Mouse (Mus musculus) embryonic facial prominence, embryonic 11.5 days (tissue): ENCODE data around the gene Ep300. TPM values are rescaled to one million over a fixed set of nuclear protein-coding genes. Genes with fewer than 3 reads are reported as not detected.
A peak's percentile ranks its signal among the peaks of the same experiment; 100 is the strongest.

Source experiments
- ATAC-seq: fragments of 200-750 bp; cut with Nextera tagmentation; replicated peaks from 2 replicates; pipeline ENCODE4 v1.8.0; 2017; ENCODE audit warnings: low read depth; ENCODE audit not compliant: insufficient number of reproducible peaks, low FRiP score, low TSS enrichment
- DNase-seq: peaks from one replicate; pipeline ENCODE4 v3.0.0-alpha.2; 2015; ENCODE audit warnings: low spot score
- H3K27ac ChIP-seq: fragments of 300-500 bp; sonication (generic); replicated peaks from 2 replicates; pipeline ENCODE4 v1.5.1; 2014; ENCODE audit warnings: mild to moderate bottlenecking, low read depth, low read length, control low read depth
- H3K27me3 ChIP-seq: fragments of 300-500 bp; sonication (generic); 2 replicates; pipeline ENCODE4 v1.6.1; 2014; ENCODE audit warnings: mild to moderate bottlenecking, low read length, moderate library complexity, mixed read lengths; ENCODE audit not compliant: control insufficient read depth, insufficient read depth
- H3K36me3 ChIP-seq: fragments of 300-500 bp; sonication (generic); replicated peaks from 2 replicates; pipeline ENCODE4 v1.6.1; 2014; ENCODE audit warnings: low read depth, mild to moderate bottlenecking, low read length, moderate library complexity, mixed read lengths; ENCODE audit not compliant: control insufficient read depth, insufficient read depth
- H3K4me1 ChIP-seq: fragments of 300-500 bp; sonication (generic); 2 replicates; pipeline ENCODE4 v1.6.1; 2014; ENCODE audit warnings: low read length, mixed read lengths; ENCODE audit not compliant: control insufficient read depth, insufficient read depth
- H3K4me2 ChIP-seq: fragments of 300-500 bp; sonication (generic); 2 replicates; pipeline ENCODE4 v1.6.1; 2014; ENCODE audit warnings: low read depth, mild to moderate bottlenecking, control low read depth, low read length, moderate library complexity
- H3K4me3 ChIP-seq: fragments of 300-500 bp; sonication (generic); 2 replicates; pipeline ENCODE4 v1.5.1; 2014; ENCODE audit warnings: low read depth, low read length, control low read depth
- H3K9ac ChIP-seq: fragments of 300-500 bp; sonication (generic); replicated peaks from 2 replicates; pipeline ENCODE4 v1.6.1; 2014; ENCODE audit warnings: mild to moderate bottlenecking, control low read depth, low read length
- H3K9me3 ChIP-seq: fragments of 300-500 bp; sonication (generic); replicated peaks from 2 replicates; pipeline ENCODE4 v1.6.1; 2016; ENCODE audit warnings: mild to moderate bottlenecking, low read length, inconsistent platforms, mixed read lengths; ENCODE audit not compliant: control insufficient read depth
- WGBS: fragments of 180-500 bp; shearing (Covaris S2); extraction: QIAGEN DNeasy Blood & Tissue Kit; methylation state at CpG from one replicate; pipeline ENCODE4 v1.1.7; 2014; 5-methylcytosine and 5-hydroxymethylcytosine counted together
- polyA plus RNA-seq: library from polyadenylated mRNA; unstranded; fragments of >200 nt; fragmentation: Nextera tagmentation; extraction: Ambion mirVana; gene quantifications from 2 replicates; pipeline ENCODE4 v1.2.1, GENCODE M21; 2014

Ep300 gene
- polyA plus RNA-seq, 1 experiment from 2014 or later: 24.5 TPM

DNA sequence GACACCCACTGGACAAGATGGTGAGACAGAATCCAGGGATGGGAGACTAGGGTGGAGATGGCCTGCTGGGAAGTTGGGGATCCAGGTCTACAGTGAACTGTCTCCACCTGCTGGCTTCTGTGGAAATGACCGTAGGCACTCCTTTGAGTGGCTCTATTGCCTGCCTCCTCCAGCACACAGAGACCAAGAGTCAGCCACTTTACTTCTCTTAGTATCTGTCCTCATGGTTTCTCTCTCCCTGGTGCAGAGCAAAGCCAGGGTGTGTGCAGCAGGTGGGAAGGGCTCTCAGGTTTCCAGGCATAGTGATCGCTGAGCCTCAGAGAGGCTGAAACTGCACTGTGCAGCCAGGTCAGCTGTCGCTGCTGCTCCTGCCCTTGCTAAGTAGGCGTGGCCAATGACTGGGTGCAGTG lies 85.1 kb downstream of the Ep300 start:
- Histone ChIP-seq H3K4me2 (no peak overlapping the region), H3K9ac (no peak overlapping the region), H3K36me3 (peaks cover 5% of the 10 kb centered on the region), H3K9me3 (no peaks in the 10 kb centered on the region), H3K4me1 (no peaks in the 10 kb centered on the region), H3K27me3 (no peaks in the 10 kb centered on the region), H3K4me3 (no peak overlapping the region), H3K27ac (no peak overlapping the region)
- DNase-seq: peak; percentile 70
- peak; percentile 56; the same call in 1 of the 2 replicates for ATAC-seq
- WGBS: 86% methylated on average over 4 of the region's 4 CpGs

DNA sequence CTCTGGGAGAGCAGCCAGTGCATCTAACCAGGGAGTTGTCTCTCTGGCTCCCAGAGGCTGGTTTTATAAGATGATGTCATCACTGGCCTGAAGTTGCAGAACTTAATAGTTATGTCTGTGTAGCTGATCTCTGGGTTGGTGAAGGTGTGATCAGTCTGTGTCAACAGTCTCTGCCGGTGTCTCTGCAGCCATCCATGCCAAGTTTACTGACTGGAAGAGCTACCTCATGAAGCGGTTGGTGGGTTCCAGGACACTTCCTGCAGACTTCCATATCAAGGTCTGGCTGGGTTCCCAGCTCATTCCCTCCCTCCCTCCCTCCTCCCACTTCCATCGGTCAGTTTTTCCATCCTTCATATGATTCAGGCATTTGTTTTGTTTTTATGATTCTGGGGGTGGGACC lies 91.5 kb downstream of the Ep300 start:
- Histone ChIP-seq H3K9me3 (no peaks in the 10 kb centered on the region), H3K36me3 (no peaks in the 10 kb centered on the region; the same call in none of the 2 replicates), H3K27ac (no peak overlapping the region), H3K4me3 (no peak overlapping the region), H3K4me2 (no peak overlapping the region), H3K9ac (no peak overlapping the region), H3K4me1 (no peaks in the 10 kb centered on the region), H3K27me3 (no peaks in the 10 kb centered on the region)
- DNase-seq: no peak
- ATAC-seq: no peak
- 91% methylated on average over 3 of the region's 3 CpGs for WGBS

DNA sequence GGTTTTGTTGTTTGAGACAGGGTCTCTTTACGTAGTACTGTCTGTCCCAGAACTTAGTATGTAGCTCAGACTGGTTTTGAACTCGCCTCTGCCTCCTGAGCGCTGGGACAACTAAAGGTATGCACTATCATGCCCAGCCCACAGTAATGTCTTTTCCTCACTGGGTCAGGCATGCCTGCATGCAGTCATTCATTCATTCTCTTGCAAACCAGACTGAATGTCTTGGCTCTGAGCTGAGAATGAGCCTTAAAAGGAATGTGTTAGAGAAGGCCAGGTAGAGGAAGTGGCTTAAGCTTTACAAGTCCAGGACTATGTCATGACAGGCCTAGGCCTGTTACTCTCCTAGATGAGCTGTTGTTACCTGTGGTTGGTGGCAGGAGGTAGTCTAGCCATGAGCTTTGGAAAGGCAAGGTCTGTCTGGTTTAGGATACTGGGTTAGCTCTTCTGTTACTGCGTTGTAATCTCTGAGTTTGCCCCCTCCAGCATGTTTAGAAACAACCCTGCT lies 95.2 kb downstream of the Ep300 start:
- no peak overlapping the region for H3K4me3 ChIP-seq
- H3K36me3 ChIP-seq: peaks cover 4% of the 10 kb centered on the region
- no peaks in the 10 kb centered on the region for H3K27me3 ChIP-seq
- WGBS: 95% methylated on average over 4 of the region's 4 CpGs
- H3K27ac ChIP-seq: no peak overlapping the region
- no peaks in the 10 kb centered on the region for H3K4me1 ChIP-seq
- no peak overlapping the region for H3K9ac ChIP-seq
- H3K4me2 ChIP-seq: no peak overlapping the region
- DNase-seq (no peak), ATAC-seq (no peak)
- no peaks in the 10 kb centered on the region for H3K9me3 ChIP-seq

DNA sequence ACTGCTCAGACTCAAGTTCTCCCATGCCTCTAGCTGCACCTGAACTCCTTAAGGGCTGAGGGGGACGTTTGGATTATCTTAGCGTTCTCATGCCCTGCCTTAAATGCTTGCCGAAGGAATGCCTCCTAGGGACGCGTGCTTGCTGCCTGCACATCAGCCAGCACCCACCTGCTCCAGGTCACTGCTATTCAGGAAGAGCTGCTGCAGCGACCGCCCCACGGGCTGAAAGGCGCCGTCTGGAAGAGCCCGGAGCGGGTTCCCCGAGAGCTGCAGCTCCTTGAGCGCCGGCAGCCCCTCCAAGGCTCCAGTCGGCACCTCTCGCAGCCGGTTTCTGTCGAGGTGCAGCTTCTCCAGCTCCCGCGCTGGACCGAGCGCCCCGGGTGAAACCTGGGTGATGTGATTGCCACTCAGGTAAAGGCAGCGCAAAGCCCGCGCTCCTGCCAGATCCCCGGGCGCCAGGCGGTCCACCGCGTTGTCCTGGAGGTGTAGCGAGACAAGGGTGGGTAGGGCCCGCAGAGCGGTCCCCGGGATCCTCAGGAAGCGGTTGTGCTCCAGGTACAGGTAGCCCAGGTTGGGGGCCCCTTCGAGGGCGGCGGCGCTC lies 108.3 kb downstream of the Ep300 start:
- DNase-seq: peak; percentile 7
- peaks cover 32% of the 10 kb centered on the region for H3K27me3 ChIP-seq
- H3K4me1 ChIP-seq: peaks cover 3% of the 10 kb centered on the region
- no peaks in the 10 kb centered on the region for H3K9me3 ChIP-seq
- H3K4me2 ChIP-seq: peak overlapping the region; percentile 99
- H3K4me3 ChIP-seq: peak overlapping the region; percentile 59
- WGBS: 4% methylated on average over 37 of the region's 41 CpGs
- peak overlapping the region; percentile 77 for H3K9ac ChIP-seq
- no peak; the same call in 1 of the 2 replicates for ATAC-seq
- H3K36me3 ChIP-seq: no peaks in the 10 kb centered on the region
- no peak overlapping the region for H3K27ac ChIP-seq

DNA sequence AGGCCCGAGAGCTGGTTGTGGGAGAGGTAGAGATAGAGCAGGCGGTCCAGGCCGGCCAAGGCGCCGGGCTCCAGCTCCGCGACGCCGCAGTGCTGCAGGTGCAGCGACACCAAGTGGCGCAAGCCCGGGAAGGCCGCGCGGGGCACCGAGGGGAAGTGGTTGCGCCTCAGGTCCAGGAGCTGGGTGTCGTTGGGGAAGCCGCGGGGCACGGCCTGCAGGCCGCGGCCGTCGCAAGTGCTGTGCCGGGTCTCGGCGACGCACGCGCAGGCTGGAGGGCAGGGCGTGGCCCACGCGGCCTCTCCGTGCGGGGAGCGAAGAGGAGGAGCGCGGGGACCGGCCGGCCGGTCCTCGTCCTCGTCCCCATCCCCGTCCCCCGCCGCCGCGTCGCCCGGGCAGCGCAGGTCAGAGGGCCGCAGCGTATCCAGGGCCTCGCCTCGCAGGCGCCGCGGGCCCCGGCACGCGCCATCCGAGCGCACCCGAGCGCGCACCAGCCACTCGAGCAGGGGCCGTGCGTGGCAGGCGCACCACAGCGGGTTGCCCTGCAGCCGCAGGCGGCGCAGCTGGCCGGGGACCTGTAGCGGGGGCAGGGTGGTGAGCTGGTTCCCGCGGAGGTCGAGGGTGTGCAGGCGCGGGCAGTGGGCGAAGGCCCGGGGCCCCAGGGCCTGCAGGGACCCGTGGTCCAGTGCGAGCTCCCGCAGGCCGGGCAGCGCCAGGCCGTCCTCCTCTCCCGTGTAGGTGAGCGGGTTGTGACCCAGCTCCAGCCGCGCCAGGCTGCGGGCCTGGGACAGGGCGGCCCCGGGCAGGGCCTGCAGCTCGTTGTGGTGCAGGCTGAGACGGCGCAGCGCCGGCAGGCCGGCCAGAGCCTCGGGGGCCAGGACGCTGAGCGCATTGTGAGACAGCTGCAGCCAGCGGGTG lies 109.1 kb downstream of the Ep300 start:
- Histone ChIP-seq H3K27me3 (peaks cover 32% of the 10 kb centered on the region), H3K4me2 (peak overlapping the region; percentile 99), H3K9ac (peak overlapping the region; percentile 77), H3K4me3 (peak overlapping the region; percentile 59), H3K9me3 (no peaks in the 10 kb centered on the region), H3K27ac (0 out of 2 replicates have a peak overlapping the region, but pooled peaks have one; percentile 28), H3K36me3 (no peaks in the 10 kb centered on the region), H3K4me1 (peaks cover 3% of the 10 kb centered on the region)
- DNase-seq (peak; percentile 86), ATAC-seq (peak; percentile 78)
- WGBS: under 1% methylated on average over 82 of the region's 107 CpGs

DNA sequence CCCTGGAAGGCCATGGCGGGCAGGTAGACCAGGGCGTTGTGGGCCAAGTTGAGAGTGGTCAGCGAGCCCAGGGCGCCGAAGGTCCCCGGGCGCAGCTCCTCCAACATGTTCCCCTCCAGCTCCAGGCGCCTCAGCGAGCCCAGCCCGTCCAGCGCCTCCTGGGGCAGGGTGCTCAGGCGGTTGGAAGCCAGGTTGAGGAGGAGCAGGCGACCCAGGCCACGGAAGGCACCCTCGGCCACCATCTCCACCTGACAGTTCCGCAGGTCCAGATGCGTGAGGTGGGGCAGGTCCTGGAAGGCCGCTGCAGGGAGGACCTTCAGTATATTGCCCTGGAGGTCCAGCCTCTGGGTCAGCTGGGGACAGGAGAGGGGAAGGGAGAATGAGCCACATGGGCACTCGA lies 109.7 kb downstream of the Ep300 start:
- no peak overlapping the region for H3K27ac ChIP-seq

DNA sequence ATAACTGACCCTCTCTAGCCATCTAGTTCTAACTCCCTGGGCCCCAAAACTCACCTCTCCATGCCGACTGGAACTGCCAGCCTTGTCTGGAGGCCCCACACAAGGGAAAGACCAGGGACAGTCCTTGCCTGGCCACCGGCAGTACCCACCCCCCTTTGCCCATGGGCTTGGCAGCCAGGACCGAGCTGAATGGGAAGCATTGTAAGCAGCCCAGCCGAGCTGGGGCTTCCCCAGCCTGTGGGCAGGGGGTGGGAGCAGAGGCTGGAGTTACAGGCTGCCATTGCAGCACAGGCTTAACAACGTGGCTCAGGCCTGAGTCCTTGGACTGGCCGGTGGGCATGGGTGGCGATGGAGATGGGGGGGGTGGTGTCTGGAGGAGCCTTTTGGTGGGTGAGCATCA lies 112.0 kb downstream of the Ep300 start, which contains the start of gene Chadl:
Gene Chadl, minus strand, starts transcription at position 113 of the 400 bp plus-strand sequence.
- H3K9ac ChIP-seq: no peak within 1 kb of the TSS
- no peaks in the 10 kb centered on the region for H3K9me3 ChIP-seq
- no peak within 1 kb of the TSS for H3K4me2 ChIP-seq
- ATAC-seq (no peak), DNase-seq (no peak)
- H3K36me3 ChIP-seq: no peaks in the 10 kb centered on the region; the same call in 1 of the 2 replicates
- H3K4me3 ChIP-seq: no peak within 1 kb of the TSS
- no peak within 1 kb of the TSS for H3K27ac ChIP-seq
- H3K27me3 ChIP-seq: peaks cover 29% of the 10 kb centered on the region
- peaks cover 3% of the 10 kb centered on the region for H3K4me1 ChIP-seq
- WGBS: 45% methylated on average over 7 of the region's 7 CpGs

More for the DNA sequence above, 109.7 kb downstream of the Ep300 start:
- peaks cover 3% of the 10 kb centered on the region for H3K4me1 ChIP-seq
- DNase-seq (no peak), ATAC-seq (no peak)
- WGBS: 29% methylated on average over 19 of the region's 19 CpGs
- H3K9me3 ChIP-seq: no peaks in the 10 kb centered on the region
- peak overlapping the region; percentile 59 for H3K4me3 ChIP-seq
- peak overlapping the region; percentile 99 for H3K4me2 ChIP-seq
- H3K27me3 ChIP-seq: peaks cover 32% of the 10 kb centered on the region
- H3K9ac ChIP-seq: peak overlapping the region; percentile 77
- no peaks in the 10 kb centered on the region for H3K36me3 ChIP-seq
